Mouse (Mus musculus): ENCODE results near the gene Olfr1045.
"Not testable (repeated sequence)": the region's sequence is repeated elsewhere in the genome, so short reads cannot be mapped to it uniquely, and the experiment has no call there.

Olfr1045 gene

DNA sequence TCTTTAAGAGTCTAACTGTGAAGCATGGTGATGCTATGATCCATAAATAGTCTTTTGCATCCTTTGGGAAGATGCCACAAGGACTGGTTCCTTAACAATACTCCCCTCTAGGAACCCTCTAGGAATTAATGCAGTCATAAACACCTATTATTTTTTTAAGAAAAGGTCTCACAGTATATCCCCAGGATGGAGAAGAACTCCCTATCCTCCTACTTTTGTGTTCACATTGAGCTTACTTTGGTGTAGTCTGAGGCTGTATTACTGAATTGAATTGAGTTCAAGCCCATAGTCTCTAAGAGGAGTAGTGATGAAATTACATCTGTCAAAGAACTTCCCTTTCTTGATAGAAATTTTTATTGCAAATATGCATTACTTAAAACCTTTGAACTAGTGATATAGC lies at the start of gene Olfr1045:
Gene Olfr1045, minus strand, starts transcription at position 101 of the 400 bp plus-strand sequence.
- no peak for DNase-seq

DNA sequence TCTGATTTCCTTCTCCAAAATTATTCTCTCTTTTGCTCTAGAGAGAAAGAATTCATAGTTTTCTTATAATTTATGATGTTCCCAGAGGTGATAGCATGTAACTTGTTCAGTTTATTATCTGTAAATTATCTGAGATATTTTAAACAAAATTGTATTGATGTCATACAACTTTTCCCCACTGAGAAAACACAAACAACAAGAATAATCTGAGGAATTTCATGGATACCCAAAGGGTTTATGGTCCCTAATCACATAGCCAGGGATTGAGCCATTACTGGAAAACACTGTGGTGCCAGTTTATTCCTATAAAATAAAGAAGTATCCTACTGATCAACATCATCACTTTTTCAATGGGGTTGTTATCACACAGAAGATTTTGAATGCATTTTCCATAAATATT lies 37.4 kb upstream of the Olfr1045 start, which contains the start of gene Olfr1048:
Gene Olfr1048, minus strand, starts transcription at position 101 of the 400 bp plus-strand sequence.
- no peak for DNase-seq

DNA sequence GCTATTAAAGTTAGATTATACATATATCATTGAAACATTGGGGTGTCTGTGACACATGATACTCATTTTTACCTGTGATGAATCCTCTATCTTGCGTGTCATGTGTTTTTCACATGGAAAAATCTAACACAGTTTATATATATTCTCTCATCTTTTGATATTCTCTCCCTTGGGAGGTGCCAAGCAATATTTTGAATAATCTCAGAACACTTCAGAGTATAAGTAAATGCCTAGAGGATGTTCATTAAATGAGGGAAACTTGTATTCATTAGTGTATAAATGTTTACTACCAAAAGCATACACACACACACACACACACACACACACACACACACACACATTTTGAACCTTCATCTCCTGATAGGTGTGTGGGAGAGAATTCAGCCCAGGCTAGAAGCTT lies 28.5 kb upstream of the Olfr1045 start, which contains the start of gene Olfr1047:
Gene Olfr1047, minus strand, starts transcription at position 101 of the 400 bp plus-strand sequence.
- DNase-seq = no peak

DNA sequence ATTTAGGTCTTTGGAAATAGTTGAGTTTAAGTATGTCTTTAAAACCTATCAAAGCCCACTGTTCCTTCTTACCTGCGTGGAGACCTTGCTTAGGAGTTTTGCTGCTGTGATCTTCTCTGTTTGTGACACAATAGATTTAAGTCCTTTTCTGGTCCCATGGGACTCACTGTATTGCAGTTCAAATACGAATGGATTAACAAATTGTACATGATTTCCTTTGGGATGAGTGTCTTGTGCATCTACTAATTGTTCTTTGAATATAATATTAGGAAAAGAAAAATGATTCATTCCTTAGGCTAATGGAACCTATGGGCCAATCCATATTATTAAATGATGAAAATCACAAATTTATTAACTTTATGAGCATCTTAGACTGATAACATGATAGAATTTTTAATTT lies 16.4 kb upstream of the Olfr1045 start, which contains the start of gene Olfr1046:
Gene Olfr1046, minus strand, starts transcription at position 101 of the 400 bp plus-strand sequence.
- no peak for DNase-seq

DNA sequence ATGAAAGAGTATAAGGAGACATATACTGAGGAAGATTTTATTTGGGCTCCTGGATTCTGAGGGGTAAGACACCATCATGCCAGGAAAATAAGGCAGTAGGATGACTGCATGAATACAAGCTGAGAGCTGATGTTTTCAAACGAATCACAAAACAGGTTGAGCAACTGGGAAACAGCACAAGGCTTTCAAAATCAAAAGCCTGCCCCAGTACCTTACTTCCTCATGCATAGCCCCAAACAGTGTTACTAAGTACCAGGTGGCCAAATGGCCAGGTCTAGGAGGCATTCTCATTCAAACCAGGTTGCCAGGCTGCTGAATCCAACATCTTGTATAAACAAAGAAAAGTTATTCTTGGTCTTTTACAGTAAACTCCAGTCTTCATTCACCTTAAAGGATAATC lies 6.9 kb downstream of the Olfr1045 start:
- DNase-seq = no peak

DNA sequence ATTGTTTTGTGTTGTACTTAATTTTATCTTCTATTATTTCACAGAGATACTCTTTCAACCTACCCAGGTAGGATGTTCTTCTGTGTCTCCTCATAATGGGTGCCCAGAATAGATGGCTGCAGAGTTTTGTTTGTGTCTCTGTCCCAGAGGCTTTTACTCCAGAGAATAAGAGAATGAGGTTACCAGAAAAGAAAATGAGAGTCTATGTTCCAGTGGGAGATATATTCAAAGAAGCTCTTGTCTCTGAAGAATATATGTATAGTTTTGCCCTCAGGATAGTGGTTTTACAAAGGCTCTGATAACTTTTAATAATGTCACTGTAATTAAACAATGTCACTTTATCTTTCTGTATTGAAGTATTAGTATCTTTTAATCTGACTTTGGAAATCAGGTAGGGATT lies 17.2 kb downstream of the Olfr1045 start, which contains the start of gene Olfr52:
Gene Olfr52, minus strand, starts transcription at position 101 of the 400 bp plus-strand sequence.
- no peak for DNase-seq

DNA sequence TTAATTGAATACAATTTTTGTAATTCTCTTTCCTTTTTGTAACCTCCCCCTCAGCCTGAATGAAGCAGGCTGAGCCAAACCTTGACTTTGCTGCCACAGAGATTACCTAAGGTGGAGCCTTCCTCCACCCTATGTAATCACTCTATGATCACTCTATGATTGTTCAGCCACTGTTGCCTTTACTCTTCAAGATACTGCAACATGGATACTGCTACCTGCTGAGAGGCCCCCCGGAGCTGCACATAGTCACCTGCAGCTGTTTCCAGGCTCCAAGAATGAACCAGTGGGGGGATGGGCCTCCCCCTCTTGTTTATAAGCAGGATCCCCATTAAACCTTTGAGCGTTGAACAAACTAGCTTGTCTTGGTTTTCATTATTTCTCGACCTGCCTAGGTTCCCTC lies 22.9 kb downstream of the Olfr1045 start:
- DNase-seq = no peak

DNA sequence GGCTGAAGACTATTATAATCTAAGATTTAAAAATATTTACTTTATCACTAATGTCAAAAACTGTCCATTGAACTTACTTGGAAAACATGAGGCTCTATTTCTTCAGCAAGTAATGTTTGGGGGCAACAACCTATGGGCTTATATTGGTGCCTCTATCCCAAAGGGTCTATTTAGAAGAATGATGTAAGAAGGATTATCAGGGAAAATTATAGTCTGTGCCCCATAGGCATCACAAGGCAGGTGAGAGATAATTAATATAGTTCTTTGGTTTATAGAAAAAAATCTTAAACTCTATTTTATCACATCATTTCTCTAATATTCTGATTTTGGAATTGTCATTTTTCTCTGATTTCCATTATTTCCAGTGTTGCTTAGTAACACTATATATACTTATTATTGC lies 25.1 kb downstream of the Olfr1045 start, which contains the start of gene Olfr1044:
Gene Olfr1044, minus strand, starts transcription at position 101 of the 400 bp plus-strand sequence.
- no peak for DNase-seq

DNA sequence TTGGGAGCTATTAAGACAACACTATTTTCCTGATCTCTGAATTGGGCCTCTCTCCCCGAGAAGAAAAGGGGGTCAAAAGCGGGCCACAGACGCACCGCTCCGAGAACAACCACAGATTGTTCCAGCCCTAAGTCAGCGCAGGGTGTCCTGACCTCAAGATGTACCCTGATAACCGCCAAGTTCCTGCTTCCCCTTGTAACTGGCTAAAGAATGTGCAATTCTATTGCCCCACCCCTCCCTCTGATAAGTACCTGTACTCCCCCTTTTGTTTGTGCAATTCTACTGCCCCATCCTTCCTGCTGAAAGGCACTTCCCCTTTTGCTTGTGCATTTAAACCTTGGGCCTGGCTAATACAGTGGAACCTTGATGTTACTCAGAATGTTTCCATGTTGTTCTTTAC lies 27.4 kb downstream of the Olfr1045 start:
- not testable (repeated sequence) for DNase-seq

DNA sequence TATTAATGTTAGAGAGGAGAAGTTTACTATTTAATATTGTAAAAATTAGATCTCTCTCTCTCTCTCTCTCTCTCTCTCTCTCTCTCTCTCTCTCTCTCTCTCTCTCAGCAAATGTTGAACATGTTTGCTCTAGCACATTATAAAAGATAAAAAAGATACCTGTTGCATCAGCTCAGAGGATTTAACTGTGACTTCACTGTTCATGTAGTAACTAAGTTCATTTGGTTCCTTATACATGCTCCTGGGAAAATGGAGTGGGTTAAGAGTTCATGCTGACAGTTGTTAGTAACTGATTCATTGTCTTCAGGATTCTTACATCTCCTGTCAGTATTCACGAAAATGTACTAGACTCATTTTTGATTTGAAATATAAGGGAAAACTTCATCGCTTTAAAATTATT lies 35.4 kb downstream of the Olfr1045 start, which contains the start of gene Olfr1043:
Gene Olfr1043, minus strand, starts transcription at position 101 of the 400 bp plus-strand sequence.
- no peak for DNase-seq

DNA sequence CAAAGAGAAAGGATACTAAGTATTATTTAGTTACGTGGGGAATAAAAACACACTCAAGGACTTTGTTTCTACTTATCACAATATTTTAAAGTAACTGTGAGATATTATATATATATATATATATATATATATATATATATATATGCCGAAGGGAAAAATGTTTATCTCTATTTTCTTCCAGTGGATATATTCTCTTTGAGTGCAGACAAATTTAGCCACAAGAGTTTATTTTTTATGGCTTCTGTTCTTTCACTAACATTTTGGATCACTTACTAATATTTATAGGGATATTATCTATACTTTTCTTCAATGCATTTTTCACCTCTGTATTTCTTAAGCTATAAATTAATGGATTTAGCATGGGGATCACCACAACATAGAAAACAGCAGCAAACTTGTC lies 41.1 kb downstream of the Olfr1045 start, which contains the start of gene Olfr1042:
Gene Olfr1042, minus strand, starts transcription at position 101 of the 400 bp plus-strand sequence.
- DNase-seq = no peak

DNA sequence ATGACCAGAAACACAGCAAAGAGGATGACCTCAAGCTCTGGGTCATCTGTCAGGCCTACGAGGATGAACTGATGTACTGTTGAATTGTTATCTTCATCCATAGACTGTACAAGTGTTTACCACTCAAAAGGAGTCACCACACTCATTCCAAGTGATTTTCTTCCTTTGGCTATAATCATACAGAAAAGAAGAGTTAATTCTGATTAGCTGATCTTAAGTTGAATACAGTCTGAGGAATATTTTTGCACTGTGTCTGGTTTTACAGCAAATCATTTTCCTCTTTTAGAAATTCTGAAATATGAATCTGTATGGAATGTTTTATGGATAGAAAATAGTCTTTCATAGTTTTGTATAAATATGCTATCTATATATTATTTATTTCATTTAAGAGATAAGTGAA lies 56.2 kb downstream of the Olfr1045 start, which contains the start of gene Olfr1040:
Gene Olfr1040, minus strand, starts transcription at position 101 of the 400 bp plus-strand sequence.
- DNase-seq = no peak
